Mouse (Mus musculus): ENCODE data around the gene Tmem259.

Tmem259 gene

DNA sequence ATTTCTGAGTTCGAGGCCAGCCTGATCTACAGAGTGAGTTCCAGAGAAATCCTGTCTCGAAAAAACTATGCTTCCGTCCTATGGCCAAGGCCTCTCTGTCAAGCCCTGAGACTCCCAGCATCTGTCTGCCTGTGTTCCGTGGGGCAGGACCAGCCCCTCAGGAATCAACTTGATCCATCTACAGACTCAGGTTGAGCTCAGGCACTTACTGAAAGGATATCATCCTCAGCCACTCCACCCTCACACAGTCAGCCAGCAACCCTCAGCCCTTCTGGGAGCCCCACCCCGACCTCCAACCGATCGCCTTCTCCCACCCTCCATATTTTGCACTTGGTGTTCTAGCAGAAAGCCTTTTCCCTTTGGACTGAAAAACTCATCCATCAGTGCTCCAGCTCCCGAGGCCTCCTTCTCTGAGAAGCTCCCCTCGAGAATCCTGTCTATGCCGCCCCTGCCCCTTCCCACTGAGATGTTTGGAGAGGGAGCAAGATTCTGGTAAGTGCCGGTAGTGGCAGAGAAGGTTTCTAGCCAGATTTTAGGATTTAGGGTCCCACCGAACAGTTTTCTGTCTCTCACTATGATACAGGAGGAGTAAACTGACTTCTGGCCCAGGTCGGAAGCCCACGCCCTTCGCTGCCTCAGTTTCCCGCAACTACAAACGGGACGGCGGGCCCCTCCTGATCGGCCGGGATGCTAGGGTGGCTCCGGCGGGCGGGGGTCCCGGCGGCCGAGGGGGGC is 3.8 kb upstream of the Tmem259 start:
- DNase-seq (ENCODE audit: low spot score), result no peak

DNA sequence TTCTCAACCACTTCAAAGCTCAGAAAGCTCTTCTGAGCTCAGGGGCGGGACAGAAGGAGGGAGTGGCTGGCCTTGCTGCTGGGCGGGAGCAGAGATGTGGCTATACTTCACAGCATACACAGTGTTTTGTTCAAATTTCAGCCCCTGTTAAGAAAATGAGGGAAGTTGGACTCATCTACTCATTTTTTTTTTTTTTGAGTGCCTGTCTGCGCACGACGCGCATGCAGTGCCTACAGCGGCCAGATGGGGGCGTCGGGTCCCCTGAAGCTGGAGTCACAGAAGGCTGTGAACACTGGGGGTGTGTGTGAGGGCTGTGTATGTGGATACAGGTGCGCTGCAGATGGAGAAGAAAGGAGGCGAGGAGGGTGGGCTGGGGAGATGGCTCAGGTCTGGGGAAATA is 2.8 kb upstream of the Tmem259 start:
- peak; percentile 91 for DNase-seq (ENCODE audit: low spot score)

DNA sequence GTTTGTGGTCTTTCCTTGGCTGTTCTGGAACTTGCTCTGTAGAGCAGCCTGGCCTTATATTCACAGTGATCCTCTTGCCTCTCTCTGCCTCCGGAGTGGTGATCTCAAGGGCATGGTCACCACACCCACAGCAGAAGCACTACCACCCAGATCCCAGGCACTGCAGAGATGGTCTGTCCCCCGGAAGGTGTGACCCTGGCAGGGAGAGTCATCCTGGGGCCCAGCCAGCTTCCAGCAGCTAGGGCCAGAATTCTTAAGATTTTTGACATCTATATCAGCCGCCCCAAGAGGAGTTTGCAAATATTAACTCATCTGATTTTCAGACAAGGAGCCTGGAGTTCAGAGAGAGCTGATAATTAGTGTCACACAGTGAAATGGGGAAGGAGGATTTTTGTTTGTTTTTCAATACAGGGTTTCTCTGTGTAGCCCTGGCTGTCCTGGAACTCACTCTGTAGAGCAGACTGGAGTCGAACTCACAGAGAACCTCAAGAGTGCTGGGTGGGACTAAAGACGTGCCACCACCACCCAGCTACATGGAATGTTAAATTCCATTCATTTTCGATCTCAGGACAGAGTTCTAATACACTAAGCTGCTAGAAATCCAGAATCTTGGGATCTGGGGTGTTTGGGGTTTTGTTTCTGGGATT is 2.2 kb upstream of the Tmem259 start:
- DNase-seq (ENCODE audit: low spot score), result no peak

DNA sequence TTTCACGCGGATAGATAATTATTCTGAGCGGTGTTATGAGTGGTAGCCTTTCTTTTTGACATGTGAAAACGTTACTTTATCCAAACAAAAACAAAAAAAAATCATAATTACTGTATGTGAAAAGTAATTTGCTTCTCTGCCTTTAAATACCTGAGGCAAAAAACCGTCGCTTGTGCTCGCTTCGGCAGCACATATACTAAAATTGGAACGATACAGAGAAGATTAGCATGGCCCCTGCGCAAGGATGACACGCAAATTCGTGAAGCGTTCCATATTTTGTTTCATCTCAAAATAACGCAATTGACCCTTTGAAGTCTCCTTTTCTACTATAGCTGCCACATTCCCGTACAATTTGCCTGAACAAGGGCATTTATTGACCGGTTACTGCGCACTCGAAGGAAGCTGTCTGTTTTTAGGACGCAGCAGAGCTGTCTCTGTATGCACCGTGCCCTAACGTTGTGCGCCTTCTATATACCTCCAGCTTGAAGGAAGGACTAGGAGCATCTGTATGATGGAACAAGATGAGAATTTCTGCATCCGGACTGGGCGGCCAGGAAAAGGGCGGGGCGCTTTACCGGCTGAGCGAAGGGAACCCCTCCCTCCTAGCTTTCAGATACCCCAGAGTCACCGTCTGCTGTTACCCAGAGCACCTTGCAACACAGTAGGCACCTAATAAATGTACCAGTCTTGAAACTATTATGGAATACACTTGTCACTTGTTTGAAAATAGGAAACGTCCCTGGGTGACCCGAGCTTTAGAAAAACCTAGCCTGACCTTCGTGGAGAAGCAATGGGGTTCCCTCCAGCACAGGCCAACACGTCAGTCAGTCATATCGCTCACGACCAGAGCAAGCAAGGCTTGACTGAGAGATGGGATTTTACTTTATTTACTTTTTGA is 1.5 kb upstream of the Tmem259 start:
- peak; percentile 75 for DNase-seq (ENCODE audit: low spot score)

DNA sequence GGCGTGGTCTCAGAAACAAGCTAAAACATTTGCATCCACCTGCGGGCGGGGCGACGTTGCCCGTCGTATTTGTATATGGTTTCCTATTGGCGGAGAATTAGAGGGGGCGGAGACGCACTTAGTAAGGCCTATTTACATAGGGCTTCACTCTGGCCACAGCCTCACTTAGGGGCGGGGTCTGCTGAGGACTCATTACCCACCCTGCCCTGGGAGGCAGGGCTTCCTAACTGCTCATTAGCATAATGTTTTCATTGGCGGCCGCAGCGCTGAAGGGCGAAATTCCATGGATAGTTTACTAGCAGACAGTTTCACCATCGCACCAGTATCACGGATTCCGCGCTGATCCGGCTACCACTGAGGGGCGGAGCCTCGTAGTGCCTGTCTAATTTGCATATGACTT is 741 bp upstream of the Tmem259 start:
- DNase-seq (ENCODE audit: low spot score), result peak; percentile 99

DNA sequence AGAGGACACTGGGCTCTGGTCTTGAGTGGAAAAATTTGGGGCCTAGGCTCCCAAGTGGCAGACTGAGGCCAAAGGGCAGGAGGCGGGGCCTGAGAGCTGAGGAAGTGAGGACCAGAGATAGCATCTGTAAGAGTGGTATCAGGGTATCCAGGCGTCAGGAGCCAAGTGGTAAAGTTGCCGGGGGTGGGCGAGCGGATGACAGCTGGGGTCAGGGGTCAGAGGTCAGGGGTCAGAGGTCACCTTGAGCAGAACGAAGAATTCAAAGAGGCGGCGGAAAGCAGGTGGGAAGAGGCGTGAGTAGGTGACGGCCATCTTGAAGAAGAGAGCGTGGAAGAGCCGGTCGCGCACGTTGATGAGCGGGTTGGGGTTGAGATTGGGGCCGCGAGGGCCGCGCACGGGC is 460 bp downstream of the Tmem259 start:
- peak; percentile 80 for DNase-seq (ENCODE audit: low spot score)

DNA sequence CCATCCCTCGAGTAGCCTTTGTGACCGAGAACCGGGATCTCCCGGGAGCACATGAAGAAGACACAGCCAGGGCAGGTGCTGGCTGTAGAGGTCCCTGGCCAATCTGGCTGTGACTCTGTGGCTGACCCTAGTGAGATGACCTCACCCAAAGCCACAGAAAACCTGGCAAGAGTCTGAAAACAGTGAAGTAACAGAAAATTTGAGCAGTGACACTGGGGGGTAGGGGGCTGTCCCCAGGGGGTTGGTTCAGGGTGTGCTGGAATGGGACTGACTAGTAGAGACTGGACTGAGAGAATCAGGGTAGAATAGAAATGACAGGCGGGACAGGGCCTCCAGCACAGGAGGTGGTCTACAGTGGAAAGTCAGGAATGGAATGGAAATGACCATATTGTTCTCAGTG is 925 bp downstream of the Tmem259 start:
- DNase-seq (ENCODE audit: low spot score), result no peak

DNA sequence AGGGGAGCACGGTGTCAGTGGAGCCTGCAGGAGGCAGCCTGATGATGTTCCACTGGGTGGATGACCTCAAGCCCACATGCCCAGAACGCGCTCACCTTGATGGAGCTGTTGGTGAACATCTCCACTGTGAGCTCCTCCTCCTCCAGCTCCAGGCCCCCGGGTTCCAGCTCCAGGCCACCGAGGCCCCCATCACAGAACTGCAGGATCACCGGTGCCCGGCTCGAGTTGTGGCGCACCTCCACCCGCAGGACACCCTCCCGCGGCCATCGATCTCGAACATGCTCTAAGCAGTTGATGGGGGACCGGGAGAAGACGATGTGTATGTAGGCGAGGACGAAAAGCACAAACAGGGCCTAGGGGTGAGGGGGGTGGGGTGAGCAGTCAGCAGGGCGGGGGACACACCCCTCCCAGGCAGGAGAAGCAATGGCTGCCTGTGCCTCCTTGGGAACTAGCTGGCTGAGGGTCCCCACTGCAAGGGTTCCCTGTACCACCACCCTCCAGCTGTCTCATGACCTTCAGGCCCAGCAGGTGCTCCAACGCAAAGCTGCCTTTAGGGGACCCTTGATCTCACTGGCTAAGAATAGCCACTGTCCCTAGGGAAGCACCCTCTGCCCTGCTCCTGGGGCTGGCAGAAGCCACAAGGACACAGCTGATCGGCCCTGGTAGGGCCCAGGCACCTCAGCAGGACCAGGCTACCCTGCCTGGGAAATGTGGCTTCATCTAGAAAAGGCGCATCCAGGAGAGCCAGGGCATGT is 4.6 kb downstream of the Tmem259 start:
- DNase-seq (ENCODE audit: low spot score), result no peak

DNA sequence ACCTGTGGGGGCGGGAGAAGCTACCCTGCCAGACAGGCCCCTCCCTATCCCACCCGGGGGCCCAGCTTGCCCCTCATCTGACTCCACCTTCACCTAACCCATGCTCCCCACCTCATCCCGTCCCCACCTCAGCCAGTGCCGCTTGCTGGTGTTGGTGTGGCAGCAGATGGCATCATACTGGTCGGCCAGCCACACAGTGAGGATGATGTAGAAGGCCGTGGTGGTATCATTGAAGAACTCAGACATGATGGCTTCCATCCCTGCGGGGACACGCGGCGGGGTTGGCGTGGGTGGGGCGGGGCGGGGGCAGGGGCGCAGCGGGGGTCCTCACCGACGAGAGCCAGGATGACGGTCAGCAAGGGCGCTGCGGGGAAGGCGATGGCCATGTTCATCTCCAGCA is 6.1 kb downstream of the Tmem259 start:
- no peak for DNase-seq (ENCODE audit: low spot score)

DNA sequence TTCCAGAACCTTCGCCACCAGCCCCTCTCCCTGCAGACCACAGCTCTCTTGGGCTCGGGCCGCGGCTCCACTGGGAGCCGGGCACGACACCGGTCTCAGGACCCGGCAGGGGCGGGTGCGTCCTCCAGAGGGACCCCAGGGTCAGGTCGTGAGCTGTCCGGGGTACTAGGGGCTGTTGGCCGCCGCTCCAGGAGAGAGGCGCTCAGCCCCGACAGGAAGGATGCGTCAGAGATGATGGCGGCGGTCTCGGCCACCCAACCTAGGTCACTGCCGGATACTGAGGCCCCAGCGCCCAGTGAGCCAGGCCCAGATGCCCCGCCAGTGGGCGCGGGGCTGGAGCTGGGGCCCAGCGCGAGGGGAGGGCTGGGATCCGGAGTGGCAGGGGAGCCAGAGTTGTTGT is 6.8 kb downstream of the Tmem259 start:
- DNase-seq (ENCODE audit: low spot score), result no peak

DNA sequence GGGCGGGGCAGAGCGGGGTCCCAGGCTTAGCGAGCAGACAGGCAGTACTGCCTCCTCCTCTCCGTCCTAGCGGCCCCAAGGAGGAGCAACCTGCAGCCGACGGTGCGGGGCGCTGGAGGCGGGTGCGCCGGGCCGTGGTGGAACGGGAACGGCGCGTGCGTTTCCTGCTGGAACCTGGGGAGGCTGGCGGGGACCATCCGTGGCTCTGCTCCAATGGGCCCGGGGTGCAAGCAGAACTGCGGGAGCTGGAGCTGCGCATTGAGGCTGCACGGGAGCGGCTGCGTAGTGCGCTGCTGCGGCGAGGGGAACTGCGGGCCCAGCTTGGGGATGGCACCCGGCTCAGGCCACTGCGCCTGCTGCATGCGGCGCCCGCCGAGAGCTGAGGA is 7.4 kb downstream of the Tmem259 start:
- DNase-seq (ENCODE audit: low spot score), result no peak

DNA sequence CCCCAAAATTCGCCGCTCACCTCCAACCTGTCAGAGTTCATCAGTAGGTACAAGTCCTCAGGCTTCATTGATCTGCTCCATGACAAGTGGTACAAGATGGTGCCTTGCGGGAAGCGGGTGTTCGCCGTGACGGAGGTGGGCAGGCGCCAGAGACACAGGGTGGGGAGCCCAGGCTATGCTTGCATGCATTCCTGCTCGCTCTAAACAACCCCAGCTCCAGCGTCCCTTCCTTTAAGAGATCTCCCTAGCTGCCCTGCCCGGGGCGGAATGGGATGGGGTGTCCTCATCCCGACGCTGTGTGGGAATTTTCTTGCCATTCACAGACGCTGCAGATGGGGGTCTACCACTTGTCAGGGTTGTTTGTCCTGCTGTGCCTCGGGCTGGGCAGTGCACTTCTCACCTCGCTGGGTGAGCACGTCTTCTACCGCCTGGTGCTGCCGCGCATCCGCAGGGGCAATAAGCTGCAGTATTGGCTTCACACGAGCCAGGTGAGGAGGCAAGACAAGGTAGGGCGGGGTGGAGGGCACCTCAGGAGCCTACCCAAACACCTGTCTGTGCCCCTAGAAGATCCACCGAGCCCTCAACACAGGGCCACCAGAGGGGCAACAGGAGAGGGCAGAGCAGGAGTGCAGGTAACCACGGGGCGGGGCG is 7.9 kb downstream of the Tmem259 start:
- DNase-seq (ENCODE audit: low spot score), result no peak

DNA sequence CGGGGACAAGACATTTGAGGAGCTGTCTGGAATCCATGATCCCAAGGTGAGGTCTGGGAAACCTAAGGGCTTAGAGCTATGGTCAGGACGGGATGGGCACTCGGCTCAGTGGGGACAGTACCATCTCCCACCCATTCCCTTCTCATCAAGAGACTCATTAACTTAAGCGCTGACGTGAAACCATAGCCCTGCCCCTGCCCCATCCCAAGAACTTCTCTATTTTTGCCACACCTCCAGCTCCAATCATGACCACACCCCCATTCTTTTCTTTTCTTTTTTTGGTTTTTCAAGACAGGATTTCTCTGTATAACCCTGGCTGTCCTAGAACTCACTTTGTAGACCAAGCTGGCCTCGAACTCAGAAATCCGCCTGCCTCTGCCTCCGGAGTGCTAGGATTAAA is 9.5 kb downstream of the Tmem259 start:
- no peak for DNase-seq (ENCODE audit: low spot score)

DNA sequence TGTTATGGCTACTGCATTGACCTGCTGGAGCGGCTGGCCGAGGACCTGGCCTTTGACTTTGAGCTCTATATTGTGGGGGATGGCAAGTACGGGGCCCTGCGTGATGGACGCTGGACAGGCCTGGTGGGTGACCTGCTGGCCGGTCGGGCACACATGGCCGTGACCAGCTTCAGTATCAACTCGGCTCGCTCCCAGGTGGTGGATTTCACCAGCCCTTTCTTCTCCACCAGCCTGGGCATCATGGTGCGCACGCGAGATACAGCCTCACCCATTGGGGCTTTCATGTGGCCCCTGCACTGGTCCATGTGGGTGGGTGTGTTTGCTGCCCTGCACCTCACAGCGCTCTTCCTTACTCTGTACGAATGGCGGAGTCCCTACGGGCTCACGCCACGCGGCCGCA is 10.0 kb downstream of the Tmem259 start:
- DNase-seq (ENCODE audit: low spot score), result no peak

DNA sequence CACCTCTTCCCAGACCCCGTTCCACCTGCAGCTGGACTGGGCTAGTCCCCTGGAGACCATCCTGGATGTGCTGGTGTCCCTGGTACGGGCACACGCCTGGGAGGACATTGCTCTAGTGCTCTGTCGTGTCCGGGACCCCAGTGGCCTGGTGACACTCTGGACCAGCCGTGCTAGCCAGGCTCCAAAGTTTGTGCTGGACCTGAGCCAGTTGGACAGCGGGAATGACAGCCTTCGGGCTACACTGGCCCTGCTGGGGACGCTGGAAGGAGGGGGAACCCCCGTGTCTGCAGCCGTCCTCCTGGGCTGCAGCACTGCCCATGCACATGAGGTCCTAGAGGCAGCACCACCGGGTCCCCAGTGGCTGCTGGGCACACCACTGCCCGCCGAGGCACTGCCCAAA is 11.3 kb downstream of the Tmem259 start:
- DNase-seq (ENCODE audit: low spot score), result no peak

DNA sequence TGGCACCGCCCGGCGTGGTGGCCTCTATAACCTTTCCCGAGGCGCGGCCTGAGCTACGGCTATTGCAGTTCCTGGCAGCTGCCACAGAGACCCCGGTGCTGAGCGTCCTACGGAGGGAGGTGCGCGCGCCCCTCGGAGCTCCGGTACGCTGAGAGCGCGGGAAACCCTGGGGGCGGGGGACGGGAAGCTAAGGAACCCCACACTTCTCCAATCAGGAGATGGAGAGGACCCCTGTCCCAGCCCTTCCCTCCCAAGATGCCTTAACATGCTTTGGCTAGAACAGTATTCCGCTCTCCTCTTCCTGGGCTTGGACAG is 13.0 kb downstream of the Tmem259 start:
- no peak for DNase-seq (ENCODE audit: low spot score)

DNA sequence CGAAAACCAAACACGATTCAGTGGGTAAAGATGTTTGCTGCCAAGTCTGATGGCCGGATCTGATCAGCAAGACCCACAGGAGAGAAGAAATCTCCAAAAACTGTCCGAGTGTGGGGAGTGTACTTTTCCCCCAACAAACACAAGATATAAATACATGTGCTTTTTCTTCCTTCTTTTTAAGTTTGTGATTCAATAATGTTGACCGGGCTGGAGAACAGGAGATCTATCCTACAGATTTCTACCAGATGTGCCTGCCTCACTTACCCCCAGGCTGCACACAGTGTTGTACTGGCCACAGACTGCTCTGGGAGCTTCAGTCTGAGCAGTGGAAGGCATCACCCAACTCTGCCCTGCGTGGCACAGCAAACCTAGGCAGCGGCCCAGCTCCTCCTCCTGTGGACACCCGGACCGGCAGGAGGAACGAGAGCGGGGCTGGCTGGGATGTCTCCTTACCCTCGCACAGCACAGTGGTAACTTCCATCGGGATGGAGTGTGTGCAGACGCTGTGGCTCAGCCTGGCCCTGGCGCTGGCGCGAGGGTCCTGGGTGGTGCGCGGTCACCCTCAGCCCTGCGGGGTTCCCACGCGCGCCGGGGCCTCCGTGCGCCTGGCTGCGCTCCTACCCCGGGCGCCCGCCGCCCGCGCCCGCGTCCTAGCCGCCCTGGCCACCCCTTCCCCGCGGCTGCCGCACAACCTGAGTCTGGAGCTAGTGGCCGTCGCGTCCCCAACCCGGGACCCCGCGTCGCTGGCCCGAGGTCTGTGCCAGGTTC is 13.5 kb downstream of the Tmem259 start, which contains the start of gene Grin3b:
Grin3b (plus strand) TSS at position 301 of the 768 bp plus-strand sequence.
- DNase-seq (ENCODE audit: low spot score), result no peak

DNA sequence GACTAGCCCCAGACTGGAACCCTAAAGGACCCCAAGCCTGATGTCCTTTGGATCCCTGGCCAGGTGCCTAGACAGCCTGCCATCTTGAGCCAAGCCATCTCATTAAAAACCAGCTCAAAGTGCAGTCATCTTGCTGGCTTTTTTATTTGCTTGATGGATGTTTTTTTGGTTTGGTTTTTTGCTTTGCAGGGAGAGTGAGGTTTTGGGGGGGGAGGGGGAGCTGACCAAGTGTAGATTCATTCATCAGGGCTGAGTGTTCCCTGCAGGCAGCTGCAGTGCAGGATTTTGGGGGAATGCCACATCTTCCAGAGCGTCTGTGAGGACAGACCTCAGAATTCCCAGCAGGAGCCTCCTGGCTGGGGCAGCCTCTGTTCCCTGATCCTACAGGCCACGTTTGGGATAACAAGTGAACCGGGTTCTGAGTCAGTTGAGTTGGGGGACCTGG is 15.0 kb downstream of the Tmem259 start:
- DNase-seq (ENCODE audit: low spot score), result no peak

DNA sequence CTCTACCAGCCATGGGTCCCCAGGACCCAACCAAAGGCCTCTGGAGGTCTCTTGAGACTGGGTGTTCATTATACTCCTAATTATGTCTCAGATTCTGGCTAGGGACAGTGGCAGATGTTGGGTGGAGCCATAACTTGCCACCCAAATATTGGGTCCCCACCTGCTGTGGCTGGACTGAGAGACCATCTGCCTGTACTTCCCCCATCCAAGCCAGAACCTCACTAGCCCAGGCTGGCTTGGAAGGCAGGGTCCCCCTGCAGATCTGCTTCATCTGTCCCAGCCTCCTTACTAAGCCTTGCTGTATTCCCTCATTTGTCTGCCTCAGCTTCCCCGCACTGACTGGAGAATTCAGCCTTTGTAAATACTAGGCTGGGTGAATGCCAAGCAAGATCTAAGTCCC is 15.9 kb downstream of the Tmem259 start:
- DNase-seq (ENCODE audit: low spot score), result no peak

DNA sequence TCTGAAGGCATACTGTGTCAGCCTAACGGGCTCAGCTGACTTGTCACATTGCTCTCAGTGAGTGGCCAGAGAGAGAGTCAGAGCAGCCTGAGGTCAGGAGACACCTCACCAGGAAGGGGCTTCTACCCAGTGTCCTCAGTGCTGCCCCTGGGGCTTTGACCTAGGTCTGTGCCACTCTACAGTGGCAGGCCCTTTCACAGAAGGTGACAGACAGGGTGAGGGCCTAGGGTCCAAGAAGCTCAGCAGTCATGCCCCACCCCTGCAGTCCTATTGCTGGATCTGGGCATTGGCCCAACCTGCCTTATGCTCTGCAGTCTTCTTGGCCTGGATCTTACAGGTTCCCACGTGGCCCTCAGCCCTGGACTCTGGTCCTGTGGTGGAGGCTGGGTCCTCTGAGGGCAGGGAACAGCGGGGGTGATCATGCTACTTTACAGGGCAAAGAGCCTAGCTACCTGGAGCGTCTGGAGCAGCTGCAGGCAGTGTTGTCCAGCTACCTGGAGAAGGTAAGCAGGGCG is 17.2 kb downstream of the Tmem259 start:
- DNase-seq (ENCODE audit: low spot score), result no peak

DNA sequence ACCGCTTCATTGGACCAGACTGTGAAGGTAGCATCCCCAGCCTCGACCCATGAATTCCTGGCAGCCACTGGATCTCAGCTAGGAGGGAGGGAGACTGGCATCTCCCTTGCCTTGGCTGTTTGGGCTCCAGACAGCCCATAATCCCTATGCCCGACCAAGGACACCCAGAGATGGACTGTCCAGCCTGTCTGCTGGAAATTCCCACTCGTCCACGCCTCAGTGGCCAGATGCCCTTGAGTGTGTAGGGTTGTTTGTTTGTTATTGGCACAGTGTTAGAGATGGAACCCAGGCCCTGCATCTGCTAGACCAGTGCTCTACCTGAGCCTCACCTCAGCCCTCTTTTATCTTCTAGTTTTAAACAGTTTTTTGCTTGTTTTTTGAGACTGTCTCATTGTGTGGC is 18.8 kb downstream of the Tmem259 start:
- DNase-seq (ENCODE audit: low spot score), result no peak
